Mouse (Mus musculus) cerebellum, adult 2 months (tissue): ENCODE data around the gene Clhc1. TPM values are rescaled to one million over a fixed set of nuclear protein-coding genes. Genes with fewer than 3 reads are reported as not detected.

Source experiments
- DNase-seq, 2 experiments: peaks; one replicate each; pipeline ENCODE4 v3.0.0; 2021
- H3K27ac ChIP-seq: fragments of 200-500 bp; 2 replicates; pipeline ENCODE4 v1.5.1; 2012; ENCODE audit warnings: low read length, control low read depth, inconsistent platforms; ENCODE audit not compliant: insufficient read depth
- H3K27me3 ChIP-seq: fragments of 200-500 bp; 2 replicates; pipeline ENCODE4 v1.6.1; 2012; ENCODE audit warnings: inconsistent platforms, mild to moderate bottlenecking, low read length, moderate library complexity; ENCODE audit not compliant: control insufficient read depth, insufficient read depth
- H3K4me1 ChIP-seq: fragments of 200-500 bp; 2 replicates; pipeline ENCODE4 v1.6.1; 2011; ENCODE audit warnings: low read length; ENCODE audit not compliant: control insufficient read depth, insufficient read depth
- H3K4me3 ChIP-seq: fragments of 200-500 bp; replicated peaks from 2 replicates; pipeline ENCODE3; 2011; ENCODE audit warnings: mild to moderate bottlenecking, low read depth, low read length, control low read depth; ENCODE audit not compliant: insufficient read depth
- CTCF ChIP-seq: fragments of 200-500 bp; IDR thresholded peaks from 2 replicates; pipeline ENCODE4 v1.5.1; 2011; ENCODE audit warnings: low read depth, mild to moderate bottlenecking, control low read depth, low read length, moderate library complexity, borderline replicate concordance; ENCODE audit not compliant: insufficient read depth
- POLR2A ChIP-seq: fragments of 200-500 bp; IDR thresholded peaks from 2 replicates; pipeline ENCODE4 v1.6.1; 2011; ENCODE audit warnings: low read length, control low read depth, borderline replicate concordance; ENCODE audit not compliant: insufficient read depth
- WGBS: fragments of 180-500 bp; shearing (Covaris S2); methylation state at CpG from one replicate; pipeline ENCODE4 v1.1.7; 2018; 5-methylcytosine and 5-hydroxymethylcytosine counted together
- polyA plus RNA-seq: library from polyadenylated mRNA; depleted of rRNA; stranded (reverse); fragments of >200 nt; gene quantifications from 2 replicates; pipeline ENCODE4 v1.2.3, GENCODE M21; 2012; rRNA removed

Gene Clhc1
- 0.07 and 0.25 TPM in 2 replicates for polyA plus RNA-seq

DNA sequence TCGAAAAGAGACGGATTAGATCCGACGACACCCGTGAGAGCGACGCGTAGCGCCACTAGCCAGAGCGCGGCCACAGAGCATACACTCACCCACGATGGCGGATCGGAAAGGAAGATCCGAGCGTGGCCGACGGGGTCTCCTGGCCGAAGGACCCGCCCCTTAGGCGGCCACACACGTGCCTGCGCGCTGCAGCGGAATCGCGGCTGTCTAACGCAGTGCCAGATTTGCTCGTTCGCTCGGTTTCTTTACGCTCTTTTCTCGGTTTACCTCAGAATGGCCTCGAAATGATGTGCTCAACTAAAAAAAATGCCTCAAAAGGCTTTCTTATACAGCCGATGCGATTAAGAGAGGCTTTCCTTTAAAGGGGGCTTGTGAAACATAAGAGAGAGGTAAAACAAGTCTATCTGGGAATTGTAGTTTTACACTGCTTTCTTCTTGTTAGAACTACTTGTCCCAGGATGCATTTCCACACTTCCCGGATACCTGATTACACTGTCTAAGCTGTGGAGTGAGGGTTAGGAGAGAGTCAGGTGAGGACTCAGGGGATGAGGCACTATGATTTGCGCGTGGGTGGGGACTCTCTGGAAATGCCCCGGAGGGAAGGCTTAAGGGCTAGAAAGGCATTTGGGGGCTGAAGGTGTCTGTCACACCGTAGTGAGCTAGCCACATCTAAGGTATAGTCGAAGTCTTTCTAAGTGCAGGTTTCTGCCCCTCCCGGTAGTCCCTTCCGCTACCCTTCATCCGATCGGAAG, at the start of gene Clhc1, which contains the start of gene Rps27a:
TSS of gene Clhc1 (plus strand) at position 199 of the 752 bp plus-strand sequence.
TSS of gene Rps27a (minus strand) at position 358 of the 752 bp plus-strand sequence.
- WGBS = under 1% methylated on average over 46 of the region's 46 CpGs
- Histone ChIP-seq H3K27me3 (no peaks in the 10 kb centered on the region), H3K4me1 (no peaks in the 10 kb centered on the region), H3K4me3 (peak within 1 kb of the TSS; percentile 81), H3K27ac (peak within 1 kb of the TSS; percentile 93)
- no peak for TF ChIP-seq CTCF
- peak; percentile 93 for TF ChIP-seq POLR2A
- DNase-seq = peak; percentile 92 to 96

DNA sequence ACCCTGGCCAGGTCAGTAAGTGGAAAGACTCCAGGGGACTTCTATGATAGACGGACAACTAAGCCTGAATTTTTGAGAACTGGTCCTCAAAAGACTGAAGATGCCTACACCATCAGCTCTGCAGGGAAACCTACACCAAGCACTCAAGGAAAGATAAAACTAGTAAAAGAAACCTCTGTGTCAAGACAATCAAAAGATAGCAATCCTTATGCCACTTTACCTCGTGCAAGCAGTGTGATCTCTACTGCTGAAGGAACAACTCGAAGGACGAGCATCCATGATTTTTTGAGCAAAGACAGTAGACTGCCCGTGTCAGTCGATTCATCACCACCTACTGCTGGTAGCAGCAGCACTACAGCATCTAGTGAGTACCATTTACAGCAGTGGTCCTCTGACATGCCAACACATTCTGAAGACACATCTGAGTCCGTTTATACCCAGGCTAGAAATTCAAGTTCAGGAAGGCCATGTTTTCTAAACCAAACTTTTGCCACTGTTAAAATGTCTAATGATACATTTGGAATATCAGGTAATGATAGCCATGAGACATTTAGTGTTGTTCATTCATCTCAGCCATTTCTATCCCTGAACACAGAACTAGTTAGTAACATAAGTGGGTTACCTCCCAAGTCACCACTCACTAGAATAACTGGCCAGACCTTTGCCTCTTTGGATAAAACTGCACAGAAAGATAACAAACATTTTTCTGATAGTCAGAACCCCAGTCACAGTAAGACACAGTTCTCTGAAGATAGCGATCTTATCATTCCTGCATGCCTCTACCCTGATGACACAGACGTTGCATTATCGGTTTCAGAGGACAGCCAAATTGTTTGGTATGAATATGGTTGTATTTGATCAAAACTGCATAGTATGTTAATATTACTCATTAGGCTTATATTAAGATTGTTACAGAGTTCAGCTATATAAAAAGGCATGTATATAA, 43.5 kb upstream of the Clhc1 start:
- DNase-seq = no peak
- TF ChIP-seq CTCF (no peak), POLR2A (no peak)
- no peaks in the 10 kb centered on the region for H3K27me3 ChIP-seq
- no peaks in the 10 kb centered on the region for H3K4me1 ChIP-seq
- WGBS = 91% methylated on average over 10 of the region's 10 CpGs
- no peak overlapping the region for H3K4me3 ChIP-seq
- H3K27ac ChIP-seq = no peak overlapping the region

DNA sequence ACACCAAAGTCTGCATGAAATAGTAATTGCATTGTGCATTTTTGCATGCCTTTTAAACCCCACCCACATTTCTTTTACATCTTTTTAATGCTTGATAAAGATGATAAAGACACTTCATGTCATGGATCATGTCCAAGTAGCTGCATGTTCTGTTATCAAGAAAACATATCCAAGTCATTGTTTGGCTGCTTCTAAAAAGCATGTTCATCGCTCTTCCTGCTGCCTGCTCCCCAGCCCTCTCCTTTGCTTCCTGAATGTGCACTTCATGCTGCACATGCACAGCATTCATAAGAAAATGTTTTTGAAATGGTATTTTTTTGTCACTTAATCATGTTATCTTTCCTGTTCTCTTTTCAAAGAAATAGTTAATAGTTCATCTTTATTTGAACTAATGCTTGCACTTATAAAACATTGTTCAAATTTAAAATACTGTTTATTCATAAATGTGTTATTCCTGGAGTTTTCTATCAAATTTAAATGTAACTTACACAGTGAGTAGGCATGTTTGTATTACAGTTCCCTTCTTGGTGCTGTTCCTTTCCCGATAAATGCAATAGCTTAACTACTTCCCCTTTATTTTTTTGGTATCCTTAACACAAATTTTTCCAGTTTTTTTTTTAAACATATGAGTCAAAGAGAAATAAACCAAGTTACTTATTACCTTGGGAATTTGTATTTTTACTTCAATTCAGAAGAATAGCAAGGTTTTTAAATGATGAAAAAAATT, 42.7 kb upstream of the Clhc1 start:
- no peak for DNase-seq
- Histone ChIP-seq H3K4me3 (no peak overlapping the region), H3K27ac (no peak overlapping the region), H3K4me1 (no peaks in the 10 kb centered on the region), H3K27me3 (no peaks in the 10 kb centered on the region)
- WGBS = 92% methylated on average over 2 of the region's 2 CpGs
- TF ChIP-seq CTCF = no peak
- no peak for TF ChIP-seq POLR2A

DNA sequence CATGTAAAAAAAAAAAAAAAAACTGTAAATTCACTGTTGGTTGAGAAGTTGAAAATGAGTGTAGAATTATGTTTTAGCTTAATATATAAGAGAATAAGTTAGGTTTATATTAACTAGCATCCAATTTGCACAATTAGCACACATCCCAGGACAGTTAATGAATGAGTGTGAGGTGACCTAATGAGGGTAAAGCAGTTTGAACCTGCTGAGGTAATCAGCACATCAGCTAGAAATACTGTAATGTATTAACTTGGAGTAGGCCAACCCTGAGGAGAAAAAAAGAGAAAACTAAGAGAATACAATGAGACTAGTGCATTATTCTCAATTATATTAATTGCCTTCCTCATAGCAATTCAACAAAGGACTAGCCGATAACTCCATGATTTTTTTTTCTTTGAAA, 38.3 kb upstream of the Clhc1 start:
- Histone ChIP-seq H3K27ac (no peak overlapping the region), H3K4me1 (no peaks in the 10 kb centered on the region), H3K4me3 (no peak overlapping the region), H3K27me3 (no peaks in the 10 kb centered on the region)
- WGBS = 92% methylated on average over 1 of the region's 1 CpGs
- no peak for DNase-seq
- TF ChIP-seq POLR2A (no peak), CTCF (no peak)

DNA sequence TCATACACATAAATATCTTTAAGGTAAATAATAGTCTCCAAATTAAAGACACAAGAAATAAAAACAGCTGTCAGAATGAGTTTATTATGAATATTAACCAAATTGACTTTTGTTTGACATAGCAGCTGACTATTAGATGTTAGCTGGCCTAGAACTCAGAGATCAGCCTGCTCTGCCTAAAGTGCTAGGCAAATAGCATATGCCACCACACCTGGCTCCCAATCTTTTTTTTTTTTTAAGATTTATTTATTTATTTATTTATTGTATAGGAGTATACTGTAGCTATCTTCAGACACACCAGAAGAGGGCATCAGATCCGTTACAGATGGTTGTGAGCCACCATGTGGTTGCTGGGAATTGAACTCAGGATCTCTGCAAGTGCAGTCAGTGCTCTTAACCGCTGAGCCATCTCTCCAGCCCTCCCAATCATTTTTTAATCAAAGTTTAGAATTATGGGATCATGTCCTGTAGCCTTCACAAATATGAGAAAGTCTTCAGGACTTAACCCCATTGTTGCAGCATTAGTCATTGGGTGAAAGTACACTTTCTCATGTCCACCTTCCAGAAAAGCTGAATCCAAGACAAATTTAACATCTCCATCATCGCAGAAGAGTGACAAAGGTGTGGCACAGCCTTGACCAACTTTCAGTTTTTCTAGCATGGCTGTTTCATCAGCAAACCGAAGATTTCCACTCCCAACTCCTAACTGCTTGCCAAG, 34.8 kb upstream of the Clhc1 start:
- Histone ChIP-seq H3K4me1 (no peaks in the 10 kb centered on the region), H3K27me3 (no peaks in the 10 kb centered on the region), H3K4me3 (no peak overlapping the region), H3K27ac (no peak overlapping the region)
- no peak for TF ChIP-seq POLR2A
- TF ChIP-seq CTCF = no peak
- 92% methylated on average over 4 of the region's 4 CpGs for WGBS
- DNase-seq = no peak

DNA sequence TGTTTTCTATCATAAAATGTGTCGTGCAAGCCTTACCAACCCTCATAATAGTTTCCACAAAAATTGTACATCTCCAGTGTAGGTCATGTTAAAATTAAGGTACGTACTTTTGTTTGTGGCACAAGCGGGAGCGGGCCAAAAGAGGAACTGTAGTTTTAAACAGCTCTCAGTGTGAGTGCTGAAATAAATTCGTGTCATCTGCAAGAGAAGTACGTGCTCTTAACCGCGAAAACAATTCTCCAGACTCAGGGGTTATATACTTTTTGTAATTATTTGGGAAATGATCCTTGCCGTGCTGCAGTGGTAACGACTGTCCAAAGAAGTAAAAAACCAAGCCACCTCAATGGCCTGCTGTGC, 33.4 kb upstream of the Clhc1 start:
- 26% methylated on average over 10 of the region's 10 CpGs for WGBS
- TF ChIP-seq CTCF = no peak
- no peak for TF ChIP-seq POLR2A
- Histone ChIP-seq H3K4me1 (no peaks in the 10 kb centered on the region), H3K27me3 (no peaks in the 10 kb centered on the region), H3K27ac (no peak overlapping the region), H3K4me3 (peak overlapping the region; percentile 85)
- peak in 1 of 2 experiments; percentile 8 for DNase-seq

DNA sequence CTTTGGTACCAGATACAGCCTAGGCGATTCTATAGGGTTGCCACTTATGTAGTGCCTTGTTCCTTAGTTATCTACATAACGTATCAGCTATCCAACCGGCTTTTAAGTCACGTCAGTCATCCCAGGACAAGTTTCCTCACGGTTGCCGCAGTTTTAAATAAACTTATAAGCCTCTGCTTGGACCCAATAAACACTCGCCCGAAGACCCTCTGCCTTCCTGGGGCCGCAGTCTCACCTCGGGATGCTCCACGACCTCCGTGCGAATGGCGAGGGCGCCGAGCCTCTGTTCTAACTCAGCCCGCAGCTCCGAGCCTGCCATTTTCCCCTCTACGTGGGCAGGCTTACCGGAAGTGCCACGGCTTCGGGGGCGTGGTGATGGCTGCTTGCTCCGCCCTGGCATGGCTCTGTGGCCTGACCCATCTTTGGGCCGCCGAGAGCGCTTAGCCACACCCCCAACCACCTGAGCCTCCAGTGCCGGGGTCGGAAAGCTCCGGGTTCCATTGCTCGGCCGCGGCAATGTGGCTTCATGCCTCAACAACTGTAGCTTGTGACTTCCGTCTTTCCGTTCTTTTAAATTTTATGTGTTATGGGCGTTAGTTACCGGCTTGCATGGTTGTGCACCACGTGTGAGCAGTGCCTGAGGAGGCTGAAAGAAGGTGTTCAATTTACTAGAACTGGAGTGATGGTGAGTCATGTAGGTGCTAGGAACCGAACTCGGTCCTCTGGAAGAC, 32.9 kb upstream of the Clhc1 start, which contains the start of gene Prorsd1:
TSS of gene Prorsd1 (minus strand) at position 352 of the 731 bp plus-strand sequence.
- H3K4me1 ChIP-seq = no peaks in the 10 kb centered on the region
- DNase-seq = peak; percentile 85 to 89
- TF ChIP-seq POLR2A = peak; percentile 76
- no peak for TF ChIP-seq CTCF
- 3% methylated on average over 40 of the region's 40 CpGs for whole genome bisulfite sequencing
- peak within 1 kb of the TSS; percentile 85 for H3K4me3 ChIP-seq
- no peaks in the 10 kb centered on the region for H3K27me3 ChIP-seq
- no peak within 1 kb of the TSS for H3K27ac ChIP-seq
